Mouse (Mus musculus) kidney, embryonic 16.5 days (tissue): Measurements from ENCODE around the gene Abhd2. TPM values are rescaled to one million over a fixed set of nuclear protein-coding genes. Genes with fewer than 3 reads are reported as not detected.
A peak's percentile ranks its signal among the peaks of the same experiment; 100 is the strongest.

ENCODE experiments used
- ATAC-seq: fragments of 200-750 bp; cut with Nextera tagmentation; 2 replicates; pipeline ENCODE4 v1.8.0; 2017; ENCODE audit warnings: moderate TSS enrichment; ENCODE audit not compliant: low FRiP score, low TSS enrichment
- H3K27ac ChIP-seq: fragments of 300-500 bp; sonication (generic); 2 replicates; pipeline ENCODE4 v1.5.1; 2014; ENCODE audit warnings: low read length
- H3K27me3 ChIP-seq: fragments of 300-500 bp; sonication (generic); 2 replicates; pipeline ENCODE4 v1.6.1; 2014; ENCODE audit warnings: low read length, control low read depth, mixed read lengths; ENCODE audit not compliant: insufficient read depth
- H3K36me3 ChIP-seq: fragments of 300-500 bp; sonication (generic); 2 replicates; pipeline ENCODE4 v1.6.1; 2014; ENCODE audit warnings: low read length, control low read depth, mixed read lengths; ENCODE audit not compliant: insufficient read depth
- H3K4me1 ChIP-seq: fragments of 300-500 bp; sonication (generic); 2 replicates; pipeline ENCODE4 v1.6.1; 2014; ENCODE audit warnings: low read length, control low read depth, mixed read lengths; ENCODE audit not compliant: insufficient read depth
- H3K4me2 ChIP-seq: fragments of 300-500 bp; sonication (generic); replicated peaks from 2 replicates; pipeline ENCODE4 v1.6.1; 2014; ENCODE audit warnings: low read depth, low read length
- H3K4me3 ChIP-seq: fragments of 300-500 bp; sonication (generic); 2 replicates; pipeline ENCODE4 v1.5.1; 2014; ENCODE audit warnings: mild to moderate bottlenecking, low read length
- H3K9ac ChIP-seq: fragments of 300-500 bp; sonication (generic); replicated peaks from 2 replicates; pipeline ENCODE4 v1.6.1; 2014; ENCODE audit warnings: low read length
- H3K9me3 ChIP-seq: fragments of 300-500 bp; sonication (generic); 2 replicates; pipeline ENCODE4 v1.6.1; 2016; ENCODE audit warnings: low read length, control low read depth
- WGBS: fragments of 180-500 bp; shearing (Covaris S2); extraction: QIAGEN DNeasy Blood & Tissue Kit; methylation state at CpG from one replicate; pipeline ENCODE4 v1.1.7; 2014; 5-methylcytosine and 5-hydroxymethylcytosine counted together
- polyA plus RNA-seq: library from polyadenylated mRNA; unstranded; fragments of >200 nt; fragmentation: Nextera tagmentation; extraction: Ambion mirVana; gene quantifications from 2 replicates; pipeline ENCODE4 v1.2.1, GENCODE M21; 2015

Abhd2 gene
- polyA plus RNA-seq, 1 experiment from 2014 or later: 11.0 TPM

DNA sequence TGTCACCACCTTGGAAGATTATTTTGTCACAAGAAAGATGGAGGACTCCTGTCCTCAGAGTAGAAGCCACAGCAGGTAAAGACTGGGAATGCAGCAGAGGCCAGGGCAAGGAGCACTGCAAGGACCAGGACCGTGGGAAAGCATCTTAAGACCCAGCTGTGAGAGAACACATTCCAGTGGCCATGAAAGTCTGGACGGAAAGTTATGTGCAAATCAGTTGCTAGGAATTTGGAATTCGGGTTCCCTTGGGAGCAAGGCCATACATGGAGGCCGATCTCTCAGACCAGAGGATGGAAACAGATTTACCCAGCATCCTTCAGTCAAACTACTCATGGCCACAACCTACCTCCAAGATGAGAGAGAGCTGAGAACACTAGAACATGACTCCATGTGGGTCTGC lies 29.8 kb upstream of the Abhd2 start:
- peaks cover 2% of the 10 kb centered on the region; the same call in 1 of the 2 replicates for H3K4me1 ChIP-seq
- H3K27ac ChIP-seq: no peak overlapping the region
- WGBS: 58% methylated on average over 4 of the region's 4 CpGs
- H3K9me3 ChIP-seq: no peaks in the 10 kb centered on the region
- no peak overlapping the region for H3K4me3 ChIP-seq
- no peak for ATAC-seq
- no peaks in the 10 kb centered on the region for H3K36me3 ChIP-seq
- H3K27me3 ChIP-seq: no peaks in the 10 kb centered on the region
- no peak overlapping the region for H3K9ac ChIP-seq
- H3K4me2 ChIP-seq: no peak overlapping the region

DNA sequence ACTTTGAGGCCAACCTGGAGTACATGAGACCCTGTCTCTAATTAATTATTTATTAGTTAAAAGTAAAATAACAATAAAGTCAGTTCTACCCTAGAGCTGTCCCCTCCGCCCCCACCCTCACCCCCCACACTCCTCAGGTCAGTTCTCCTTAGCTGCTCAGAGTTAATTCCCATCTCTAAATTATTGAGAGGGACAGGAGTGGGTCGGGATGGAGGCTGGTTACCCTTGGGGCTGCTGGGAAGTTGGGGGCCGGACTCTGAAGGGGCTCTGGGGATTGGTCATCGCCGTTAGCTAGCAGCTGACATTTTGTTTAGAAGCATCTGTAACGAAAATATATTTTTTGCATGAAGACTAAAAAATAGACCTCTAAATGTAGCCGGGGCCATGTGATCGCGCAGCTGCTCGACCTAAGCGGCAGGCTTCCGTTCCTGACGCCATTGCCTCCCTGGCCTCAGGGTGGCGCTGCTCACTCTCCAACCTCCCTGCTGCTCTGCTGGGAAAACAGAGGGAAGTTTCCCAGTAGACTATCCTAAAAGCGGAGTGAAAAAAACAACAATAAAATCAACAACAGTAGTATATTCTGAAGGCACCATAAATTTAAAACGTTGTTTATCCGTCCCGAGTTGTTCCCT lies 26.8 kb upstream of the Abhd2 start:
- peak; percentile 83 for ATAC-seq
- H3K36me3 ChIP-seq: no peaks in the 10 kb centered on the region
- no peak overlapping the region for H3K27ac ChIP-seq
- H3K4me2 ChIP-seq: peak overlapping the region; percentile 41
- H3K27me3 ChIP-seq: no peaks in the 10 kb centered on the region
- H3K4me3 ChIP-seq: peak overlapping the region; percentile 22
- peaks cover 2% of the 10 kb centered on the region; the same call in 1 of the 2 replicates for H3K4me1 ChIP-seq
- H3K9ac ChIP-seq: no peak overlapping the region; the same call in 1 of the 2 replicates
- 9% methylated on average over 18 of the region's 18 CpGs for WGBS
- H3K9me3 ChIP-seq: no peaks in the 10 kb centered on the region

DNA sequence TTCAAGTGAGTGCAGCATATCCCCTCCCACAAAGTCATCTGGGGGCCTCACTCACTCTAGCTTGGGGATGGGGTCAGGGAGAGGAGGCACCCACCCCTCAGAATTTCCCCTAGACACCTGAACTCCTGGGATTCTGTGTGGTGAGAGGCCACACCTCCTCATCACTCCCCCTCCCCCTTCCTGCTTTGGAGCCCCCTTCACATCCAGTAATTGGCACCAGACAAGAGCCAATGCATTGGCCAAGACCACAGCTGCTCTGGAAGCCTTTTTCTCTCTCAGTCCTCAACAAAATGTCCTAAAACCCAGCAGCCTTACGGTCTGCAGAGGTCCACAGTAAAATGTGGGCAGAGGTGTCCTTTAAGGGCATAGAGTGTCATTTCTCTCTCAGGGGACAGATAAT lies 25.6 kb upstream of the Abhd2 start:
- no peaks in the 10 kb centered on the region for H3K36me3 ChIP-seq
- ATAC-seq: no peak
- no peaks in the 10 kb centered on the region for H3K27me3 ChIP-seq
- WGBS: 67% methylated on average over 1 of the region's 1 CpGs
- no peaks in the 10 kb centered on the region for H3K9me3 ChIP-seq
- no peak overlapping the region for H3K4me3 ChIP-seq
- H3K4me2 ChIP-seq: no peak overlapping the region
- no peak overlapping the region for H3K27ac ChIP-seq
- peaks cover 2% of the 10 kb centered on the region; the same call in 1 of the 2 replicates for H3K4me1 ChIP-seq
- no peak overlapping the region for H3K9ac ChIP-seq

DNA sequence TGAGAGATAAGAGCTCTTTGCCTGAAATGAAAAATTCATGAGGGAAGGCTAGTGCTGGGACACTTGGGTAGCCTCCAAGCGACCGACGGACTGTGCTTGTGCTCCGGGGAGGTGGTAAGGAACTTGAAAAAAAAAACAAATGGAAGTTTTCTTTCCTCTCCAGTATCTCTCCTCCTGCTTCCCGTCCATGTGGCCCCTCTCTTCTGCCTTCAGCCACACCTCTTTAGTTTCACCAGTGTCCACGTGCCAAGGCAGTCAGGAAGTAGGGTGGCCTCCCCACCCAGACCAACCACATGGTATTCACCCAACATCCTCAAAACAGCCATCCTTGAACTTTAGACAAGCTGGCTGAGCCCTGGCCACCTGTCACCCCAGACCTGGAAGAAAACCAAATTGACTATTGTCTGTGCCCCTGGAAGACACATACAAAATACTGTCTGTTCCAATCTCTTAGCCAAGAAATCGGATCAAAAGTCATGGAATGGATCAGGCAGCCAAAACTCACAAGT lies 25.1 kb upstream of the Abhd2 start:
- Histone ChIP-seq H3K27me3 (no peaks in the 10 kb centered on the region), H3K4me1 (peaks cover 2% of the 10 kb centered on the region; the same call in 1 of the 2 replicates), H3K36me3 (no peaks in the 10 kb centered on the region), H3K9me3 (no peaks in the 10 kb centered on the region), H3K4me2 (no peak overlapping the region), H3K27ac (no peak overlapping the region), H3K9ac (no peak overlapping the region), H3K4me3 (no peak overlapping the region)
- 43% methylated on average over 7 of the region's 7 CpGs for WGBS
- no peak for ATAC-seq

GRCm38 (mm10) chr7:79249581-79249980 lies 23.4 kb upstream of the Abhd2 start:
- Histone ChIP-seq H3K27me3 (no peaks in the 10 kb centered on the region), H3K27ac (no peak overlapping the region), H3K36me3 (no peaks in the 10 kb centered on the region), H3K9ac (no peak overlapping the region), H3K4me1 (peaks cover 2% of the 10 kb centered on the region; the same call in 1 of the 2 replicates), H3K4me2 (no peak overlapping the region), H3K9me3 (no peaks in the 10 kb centered on the region), H3K4me3 (no peak overlapping the region)
- no peak for ATAC-seq
- 91% methylated on average over 2 of the region's 2 CpGs for WGBS

DNA sequence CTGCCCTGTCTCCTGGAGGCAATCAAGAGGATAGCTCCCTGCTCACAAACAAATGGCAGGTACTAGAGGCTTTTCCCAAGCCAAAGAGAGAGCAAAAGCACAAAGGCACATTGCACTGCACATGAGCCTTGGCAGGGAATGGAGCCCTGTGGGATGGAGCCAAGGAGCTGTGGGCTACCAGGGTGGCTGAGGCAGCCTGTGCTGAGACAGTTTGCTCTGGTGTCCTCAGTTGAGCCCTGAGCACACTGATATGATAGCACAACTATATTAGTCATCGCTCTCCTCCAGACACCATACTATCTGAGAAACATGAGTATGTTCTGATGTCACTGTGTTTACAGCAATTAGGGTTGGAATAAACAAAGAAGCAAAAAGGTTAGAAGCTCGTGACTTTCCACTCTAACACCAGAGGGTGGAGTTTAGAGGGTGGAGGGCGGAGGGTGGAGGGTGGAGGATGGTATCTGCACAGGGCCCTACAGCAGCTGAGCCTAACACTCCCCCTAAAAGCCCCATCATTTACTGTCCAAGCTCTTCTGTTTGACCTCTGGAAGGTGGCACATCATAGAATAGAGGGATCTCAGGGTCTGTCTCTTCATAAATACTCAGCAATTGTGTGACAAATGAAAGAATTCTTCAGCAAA lies 18.6 kb upstream of the Abhd2 start:
- Histone ChIP-seq H3K4me2 (no peak overlapping the region), H3K36me3 (no peaks in the 10 kb centered on the region), H3K27ac (no peak overlapping the region), H3K27me3 (no peaks in the 10 kb centered on the region), H3K9ac (no peak overlapping the region), H3K9me3 (no peaks in the 10 kb centered on the region), H3K4me3 (no peak overlapping the region), H3K4me1 (no peaks in the 10 kb centered on the region)
- WGBS: 83% methylated on average over 3 of the region's 3 CpGs
- ATAC-seq: no peak

DNA sequence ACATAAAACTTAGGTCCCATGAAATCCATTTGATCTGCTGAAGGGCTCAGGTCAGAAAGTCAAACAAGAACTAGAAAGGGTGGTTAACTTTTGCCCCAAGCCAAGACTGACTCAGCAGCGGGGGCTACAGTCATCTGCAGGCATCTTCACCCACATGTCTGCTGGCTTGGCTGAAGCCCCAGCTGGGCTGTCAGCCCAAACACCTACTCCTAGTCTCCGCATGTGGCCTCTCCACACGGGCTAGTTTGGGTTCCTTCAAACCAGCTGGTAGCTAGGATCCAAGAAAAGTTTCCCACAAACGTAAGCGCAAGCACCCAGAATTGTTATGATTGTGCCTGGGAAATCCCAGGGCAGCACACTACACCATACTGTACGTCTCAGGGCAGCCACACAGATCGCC lies 17.6 kb upstream of the Abhd2 start:
- H3K4me3 ChIP-seq: no peak overlapping the region
- ATAC-seq: no peak
- 89% methylated on average over 7 of the region's 7 CpGs for WGBS

GRCm38 (mm10) chr7:79255752-79256151 lies 17.2 kb upstream of the Abhd2 start:
- H3K4me3 ChIP-seq: no peak overlapping the region
- no peaks in the 10 kb centered on the region for H3K36me3 ChIP-seq
- H3K27ac ChIP-seq: no peak overlapping the region
- H3K4me1 ChIP-seq: no peaks in the 10 kb centered on the region
- H3K9ac ChIP-seq: no peak overlapping the region
- no peak overlapping the region for H3K4me2 ChIP-seq
- 88% methylated on average over 10 of the region's 10 CpGs for WGBS
- ATAC-seq: no peak
- H3K27me3 ChIP-seq: no peaks in the 10 kb centered on the region
- H3K9me3 ChIP-seq: no peaks in the 10 kb centered on the region

More for the DNA sequence above, 17.6 kb upstream of the Abhd2 start:
- H3K9ac ChIP-seq: no peak overlapping the region
- H3K9me3 ChIP-seq: no peaks in the 10 kb centered on the region
- no peaks in the 10 kb centered on the region for H3K36me3 ChIP-seq
- H3K4me2 ChIP-seq: no peak overlapping the region
- no peaks in the 10 kb centered on the region for H3K27me3 ChIP-seq
- no peak overlapping the region for H3K27ac ChIP-seq
- no peaks in the 10 kb centered on the region for H3K4me1 ChIP-seq

DNA sequence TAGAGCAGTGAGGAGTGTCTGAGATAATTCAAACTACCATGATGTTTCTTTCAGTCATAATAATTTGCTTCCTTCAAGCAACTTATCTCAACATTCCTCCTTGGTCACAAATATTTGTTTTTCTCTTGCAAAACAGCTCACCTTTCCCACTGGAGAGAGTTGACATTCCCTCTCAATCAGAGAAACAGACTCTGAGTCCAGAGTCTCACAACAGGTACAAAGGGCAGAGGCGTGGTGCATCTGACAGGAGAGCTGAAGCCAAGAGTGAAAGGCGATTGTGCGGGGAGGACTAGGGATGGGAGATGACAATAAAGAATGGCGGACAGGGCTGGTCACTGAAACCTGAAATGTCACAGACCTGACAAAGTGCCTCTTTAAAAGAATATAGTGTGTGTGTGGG lies 16.3 kb upstream of the Abhd2 start:
- Histone ChIP-seq H3K9ac (no peak overlapping the region), H3K36me3 (no peaks in the 10 kb centered on the region), H3K27ac (no peak overlapping the region), H3K4me1 (no peaks in the 10 kb centered on the region), H3K27me3 (no peaks in the 10 kb centered on the region), H3K9me3 (no peaks in the 10 kb centered on the region), H3K4me2 (no peak overlapping the region), H3K4me3 (no peak overlapping the region)
- no peak for ATAC-seq
- 87% methylated on average over 4 of the region's 4 CpGs for WGBS

DNA sequence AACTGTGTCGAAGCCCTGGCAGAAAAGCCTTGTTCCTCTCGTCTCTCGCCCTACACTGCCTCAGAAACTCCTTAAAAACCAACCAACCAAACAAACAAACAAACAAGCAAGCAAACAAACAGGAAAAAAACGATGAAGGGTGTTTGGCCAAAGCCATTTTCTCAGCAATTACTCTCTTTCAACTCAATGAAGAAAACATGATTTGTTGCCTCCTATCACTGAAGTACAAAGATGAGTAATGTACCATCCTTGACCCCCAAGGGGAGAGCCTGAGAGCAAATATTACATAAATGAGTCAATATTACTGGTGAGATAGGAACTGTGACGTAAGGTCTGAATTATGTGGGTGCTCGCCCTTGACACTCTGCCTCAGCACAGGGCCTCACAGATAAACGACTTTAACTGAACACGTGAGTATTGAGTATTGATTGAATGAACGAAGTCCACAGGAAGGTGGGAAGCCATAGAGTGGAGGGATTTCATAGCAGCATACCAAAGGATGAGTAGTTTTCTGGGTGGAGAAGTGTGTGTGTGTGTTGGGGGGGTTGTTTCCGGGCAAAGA lies 13.9 kb upstream of the Abhd2 start:
- H3K4me1 ChIP-seq: no peaks in the 10 kb centered on the region
- no peaks in the 10 kb centered on the region for H3K9me3 ChIP-seq
- no peak overlapping the region for H3K27ac ChIP-seq
- H3K27me3 ChIP-seq: no peaks in the 10 kb centered on the region
- no peak for ATAC-seq
- no peaks in the 10 kb centered on the region for H3K36me3 ChIP-seq
- no peak overlapping the region for H3K4me3 ChIP-seq
- H3K4me2 ChIP-seq: no peak overlapping the region
- 83% methylated on average over 10 of the region's 10 CpGs for WGBS
- H3K9ac ChIP-seq: no peak overlapping the region
